Mouse (Mus musculus) right cerebral cortex, adult 18-20 months (tissue): ENCODE measurements at regions not wholly inside any gene's neighbourhood (a gene's known extent, or its start where the extent isn't known, plus 50 kb on each side); places are given as distances from the start of the nearest gene placed in this dataset.
"Not testable (repeated sequence)": the region's sequence is repeated elsewhere in the genome, so short reads cannot be mapped to it uniquely, and the experiment has no call there.

ENCODE experiments used
- DNase-seq: peaks from one replicate; pipeline ENCODE4 v3.0.0; 2022; ENCODE audit warnings: mixed read lengths

DNA sequence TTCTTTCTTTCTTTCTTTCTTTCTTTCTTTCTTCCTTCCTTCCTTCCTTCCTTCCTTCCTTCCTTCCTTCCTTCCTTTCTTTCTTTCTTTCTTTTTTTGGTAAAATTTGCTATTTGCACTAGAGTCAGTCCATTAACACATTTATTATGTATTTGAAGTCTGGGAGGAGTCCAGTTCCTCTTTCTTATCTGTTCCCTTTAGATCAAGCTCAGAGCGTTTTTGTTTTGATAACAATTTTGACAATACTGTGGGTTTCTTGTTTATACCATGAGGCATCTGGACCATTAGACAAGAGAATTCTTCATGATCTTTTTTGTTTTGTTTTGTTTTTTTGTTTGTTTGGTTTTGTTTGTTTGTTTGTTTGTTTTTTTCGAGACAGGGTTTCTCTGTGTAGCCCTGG lies 52.3 kb upstream of the Cttnbp2 start:
- DNase-seq: not testable (repeated sequence)

DNA sequence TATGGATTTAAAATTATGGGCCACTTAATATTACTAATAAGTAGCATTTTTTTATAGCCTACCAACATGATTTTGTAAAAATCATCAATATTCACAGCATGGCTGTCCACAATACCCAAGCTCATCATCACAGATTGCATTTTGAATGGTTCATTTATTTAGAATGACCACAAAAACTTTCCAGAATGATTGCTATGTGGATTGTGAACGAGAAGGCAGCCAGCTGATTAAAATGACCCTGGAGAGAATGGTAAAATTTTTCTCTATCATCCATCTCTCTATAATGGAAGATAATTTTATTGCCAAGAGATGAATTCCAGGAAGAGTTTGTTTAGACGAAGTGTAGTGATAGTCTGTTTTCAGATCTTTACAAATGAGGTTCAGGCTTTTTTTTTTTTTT lies 54.6 kb upstream of the Cttnbp2 start:
- DNase-seq: no peak

DNA sequence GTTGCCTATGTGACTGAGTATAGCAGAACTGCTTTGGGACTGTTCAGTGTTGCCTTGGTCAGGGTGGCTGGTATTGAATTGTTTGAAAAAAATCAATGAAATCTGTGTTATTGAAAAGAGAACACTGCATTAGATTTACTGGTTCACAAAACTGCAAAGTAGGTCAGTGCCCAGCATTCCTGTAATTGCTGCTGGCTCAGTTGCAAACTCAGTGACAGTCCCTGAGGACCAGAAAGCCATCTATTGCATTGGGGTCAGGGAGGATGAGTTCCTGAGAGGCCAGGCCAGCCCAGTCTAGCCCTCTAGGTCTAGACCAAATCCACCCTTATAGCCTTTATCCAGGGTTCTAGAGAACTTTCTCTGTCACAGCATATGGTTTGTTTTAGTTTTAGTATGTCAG lies 63.9 kb upstream of the Cttnbp2 start:
- no peak for DNase-seq

DNA sequence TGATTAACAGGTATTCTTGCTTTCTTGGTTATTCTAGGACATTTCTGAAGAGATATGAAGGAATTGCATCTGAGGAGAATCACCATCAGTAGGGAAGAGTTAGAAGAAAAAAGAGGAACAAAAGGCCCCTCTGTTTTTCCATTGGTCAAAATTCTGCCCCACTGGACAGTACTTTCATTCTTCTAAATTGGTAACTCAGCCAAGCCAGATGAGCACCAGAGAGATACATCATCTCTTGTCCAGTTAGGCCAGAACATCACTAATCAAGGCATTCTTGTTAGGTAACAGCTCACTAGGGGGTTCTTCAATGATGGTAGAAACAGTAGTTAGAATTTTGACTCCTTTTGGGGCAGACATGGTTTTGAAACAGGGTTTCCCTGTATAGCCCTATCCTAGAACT lies 74.8 kb upstream of the Cttnbp2 start:
- no peak for DNase-seq

DNA sequence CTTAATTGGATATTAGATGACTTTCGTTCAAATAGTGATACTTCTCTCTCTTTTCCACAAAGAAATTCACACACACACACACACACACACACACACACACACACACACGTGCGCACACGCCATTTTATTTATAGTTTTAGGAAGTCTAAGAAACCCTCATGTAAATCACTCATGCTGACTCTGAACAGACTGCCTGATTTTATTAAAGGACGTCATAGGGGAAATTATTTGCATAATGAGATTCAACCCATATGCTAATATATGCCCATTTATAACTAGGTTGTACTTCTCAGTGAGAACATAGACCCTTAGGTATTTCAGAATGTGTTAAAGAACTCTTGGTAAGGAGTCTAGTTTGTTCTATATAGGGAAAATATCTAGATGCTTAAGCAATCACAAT lies 82.0 kb upstream of the Cttnbp2 start:
- no peak for DNase-seq

DNA sequence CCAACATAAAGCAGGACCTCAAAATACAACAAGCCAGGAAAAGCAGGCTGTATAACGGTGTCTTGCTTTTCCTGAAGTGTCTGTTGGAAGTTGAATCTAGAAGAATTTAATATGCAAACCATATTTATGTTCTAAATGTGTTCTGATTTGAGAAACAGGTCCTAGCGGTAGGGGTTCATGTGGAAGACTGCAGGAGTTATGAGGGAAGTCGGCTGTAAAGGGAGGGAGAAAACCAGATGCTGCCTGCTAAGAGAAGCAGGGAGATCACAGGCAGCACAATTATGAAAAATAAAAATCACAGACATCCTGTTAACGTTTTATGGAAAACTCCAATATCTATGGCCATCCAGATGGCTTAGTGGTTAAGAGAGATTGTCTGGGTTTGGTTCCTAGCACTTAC lies 85.0 kb upstream of the Cttnbp2 start:
- no peak for DNase-seq

DNA sequence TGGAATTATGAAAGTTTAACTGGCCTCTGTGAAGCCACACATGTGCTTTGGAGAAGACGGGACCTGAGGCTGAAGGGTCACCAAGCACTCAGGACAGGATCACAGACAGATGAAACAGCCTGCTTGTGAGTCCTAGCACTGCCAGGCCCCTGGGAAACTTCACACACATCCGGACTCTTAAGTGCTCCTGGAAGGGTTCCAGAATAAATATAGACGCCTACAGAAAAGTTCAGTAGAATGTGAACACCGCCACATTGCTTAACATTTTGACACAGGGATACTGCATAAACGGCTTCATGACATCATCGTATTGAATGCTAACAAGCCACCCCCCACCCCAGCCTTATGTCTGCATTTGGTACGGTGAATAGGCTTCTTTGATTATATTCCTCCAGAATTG lies 87.3 kb upstream of the Cttnbp2 start:
- DNase-seq: no peak

DNA sequence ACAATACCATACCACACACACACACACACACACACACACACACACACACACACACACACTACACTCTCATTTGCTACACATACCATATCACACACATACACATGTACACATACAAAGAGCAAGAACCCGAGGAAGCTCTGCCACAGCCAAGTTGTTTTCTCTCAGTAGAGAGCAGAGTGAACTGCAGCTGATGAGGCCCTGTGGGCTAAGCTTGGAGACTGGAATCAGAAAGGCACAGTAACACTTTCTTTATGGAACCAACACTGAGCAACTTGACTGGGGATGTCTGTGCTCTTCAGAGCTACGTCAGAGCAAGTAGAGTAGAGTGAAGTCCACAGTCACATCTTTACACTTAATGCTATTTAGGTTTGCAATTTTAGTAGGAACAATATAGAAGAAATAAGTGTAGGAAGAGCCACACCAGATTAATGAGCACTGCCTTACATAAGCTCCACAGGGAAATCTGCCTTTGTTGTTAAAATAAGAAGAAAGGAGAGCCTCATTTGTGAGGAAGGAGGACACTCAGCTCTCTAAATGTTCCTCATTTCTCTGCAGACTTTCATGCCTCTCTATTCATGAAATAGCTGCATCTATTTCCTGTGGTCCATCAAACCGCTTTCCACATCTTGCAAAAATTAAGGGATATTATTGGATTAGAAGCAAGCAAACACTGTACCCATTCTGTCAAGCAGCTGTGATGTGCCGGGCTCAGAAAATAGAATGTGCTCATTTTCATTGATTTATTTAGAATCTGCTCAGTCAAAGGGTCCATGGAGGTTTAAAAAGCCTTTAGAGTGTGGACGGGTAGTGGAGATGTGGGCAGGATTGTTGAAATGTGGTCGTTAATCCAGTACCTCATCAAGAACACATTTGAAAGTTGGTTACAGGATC lies 107.0 kb upstream of the Cttnbp2 start:
- DNase-seq: peak; percentile 21

DNA sequence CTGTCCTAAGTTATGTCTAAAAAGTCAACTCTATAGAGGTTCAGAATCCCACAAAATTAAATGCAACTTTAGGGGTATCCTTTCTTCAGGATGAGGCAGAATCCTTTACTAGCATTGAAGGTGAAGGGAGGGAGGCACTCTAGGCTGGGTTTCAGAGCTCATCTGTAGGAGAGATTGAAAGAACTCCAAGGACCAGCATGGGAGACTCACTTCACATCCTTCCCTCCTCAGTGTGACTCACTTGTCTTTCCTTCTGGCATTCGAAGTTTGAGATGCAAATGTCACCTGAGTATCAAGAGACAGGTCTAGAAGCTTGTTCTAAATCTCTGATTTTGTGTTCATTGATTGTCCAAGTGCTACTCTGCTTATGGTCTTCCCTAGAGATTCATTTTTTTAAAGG lies 113.9 kb upstream of the Cttnbp2 start:
- DNase-seq: peak; percentile 53

DNA sequence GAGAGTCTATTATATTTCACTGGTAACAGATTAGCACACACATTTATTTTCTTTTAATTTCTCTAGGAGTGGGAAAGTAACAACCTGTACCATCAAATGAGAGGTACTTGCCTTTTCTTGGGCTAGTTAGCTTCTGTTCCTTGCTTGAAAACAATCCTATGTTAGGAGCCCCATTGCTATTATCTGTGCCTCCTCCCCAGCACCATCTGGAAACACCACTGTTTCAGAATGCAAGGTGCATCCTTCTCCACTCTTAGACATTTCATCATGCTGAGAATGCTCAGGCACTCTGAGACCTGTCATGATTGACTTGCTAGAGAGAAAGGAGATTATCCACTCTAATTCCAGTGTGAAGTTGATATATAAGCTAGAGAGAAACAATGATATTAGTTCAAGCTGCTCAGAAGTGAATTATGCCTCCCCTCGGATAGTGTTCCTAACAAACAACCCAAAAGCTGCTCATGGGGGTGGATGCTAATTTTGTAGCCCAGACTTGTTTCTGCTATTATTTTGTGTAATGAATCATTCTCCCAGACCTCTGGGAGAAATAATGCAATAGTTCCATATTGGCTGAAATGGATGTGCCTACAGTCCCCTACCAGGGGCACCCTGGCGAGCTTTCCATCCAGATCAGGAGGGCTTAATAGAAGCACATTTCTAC lies 119.0 kb upstream of the Cttnbp2 start:
- DNase-seq: peak; percentile 32

DNA sequence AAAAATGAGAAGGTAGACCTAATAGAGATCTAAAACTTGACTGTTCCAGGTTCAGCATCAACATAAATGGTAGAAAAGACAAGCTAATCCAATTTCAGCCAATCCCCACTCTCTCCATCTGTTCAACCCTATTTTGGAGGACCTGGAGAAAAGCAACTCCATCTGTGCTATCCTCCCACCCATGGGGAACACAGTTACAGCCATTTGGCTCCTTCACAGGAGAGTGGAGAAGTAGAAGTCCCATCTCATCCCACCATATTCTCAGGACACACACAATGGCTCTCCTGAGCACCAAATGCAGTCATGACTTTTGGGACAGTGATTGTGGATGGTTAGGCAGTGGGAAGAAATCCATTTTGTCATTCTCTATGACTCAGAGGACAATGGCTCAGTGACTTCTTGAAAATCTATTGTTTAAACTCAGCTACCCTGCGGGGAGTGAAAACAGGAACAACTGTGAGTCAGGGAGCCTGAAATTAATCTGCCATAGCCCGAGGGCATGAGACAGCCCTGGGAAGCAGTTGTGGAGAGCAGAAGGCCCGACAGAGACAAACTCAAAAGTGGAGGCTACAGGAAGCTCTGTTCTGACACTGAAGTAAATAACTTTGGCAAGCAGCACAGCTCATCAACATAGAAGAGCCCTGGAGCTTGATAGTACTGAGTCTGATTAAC lies 125.2 kb upstream of the Cttnbp2 start:
- DNase-seq: peak; percentile 68

DNA sequence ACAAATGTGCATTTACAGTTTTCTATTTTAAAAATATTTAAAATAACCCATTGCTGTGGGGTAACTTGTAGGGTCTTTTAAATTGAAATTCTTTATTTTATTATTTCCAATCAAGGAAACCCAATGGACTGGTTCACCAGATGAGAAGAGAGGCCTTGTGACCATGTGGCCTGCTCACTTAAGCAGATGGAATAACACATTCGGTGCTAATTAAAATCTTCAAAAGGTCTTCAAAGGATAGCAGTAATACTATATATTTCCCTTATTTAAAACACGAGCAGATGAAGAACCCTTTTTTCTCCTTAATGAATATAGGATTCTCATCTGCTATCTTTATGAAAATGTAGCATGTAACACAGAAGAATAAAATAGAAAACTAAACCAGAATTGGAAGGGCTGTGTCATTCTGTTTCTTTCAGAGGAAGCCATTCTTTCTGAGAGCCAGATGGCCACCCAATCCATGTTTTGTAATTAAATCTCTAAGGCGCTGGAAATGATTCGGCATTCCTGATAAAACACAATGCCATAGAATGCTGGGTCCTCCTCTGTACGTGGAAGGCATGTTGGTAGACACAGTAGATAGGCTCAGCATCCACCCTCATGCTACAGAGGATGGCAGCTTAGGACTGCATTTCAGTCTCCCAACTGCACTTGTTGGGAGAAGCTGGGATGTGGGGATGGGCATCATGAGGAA lies 134.4 kb upstream of the Cttnbp2 start:
- DNase-seq: peak; percentile 25

DNA sequence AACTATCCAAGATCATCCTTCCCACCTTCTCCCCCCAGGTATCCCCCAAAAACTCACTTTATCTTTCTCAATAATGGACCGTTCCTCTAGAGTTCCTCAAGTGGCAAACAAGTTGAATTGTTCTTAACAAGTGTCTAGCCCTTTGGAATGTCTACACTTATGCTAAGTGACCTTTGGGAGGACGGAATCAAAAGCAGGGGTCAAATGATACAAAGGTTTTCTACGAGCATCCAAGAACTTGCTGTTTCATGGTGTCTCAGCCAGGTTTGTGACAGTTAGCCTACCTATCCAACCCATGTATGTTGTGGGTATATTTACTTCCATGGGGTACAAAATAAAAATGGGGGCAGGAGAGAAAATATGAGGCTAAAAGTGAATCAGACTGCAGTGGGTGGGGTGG lies 136.7 kb upstream of the Cttnbp2 start:
- DNase-seq: no peak

DNA sequence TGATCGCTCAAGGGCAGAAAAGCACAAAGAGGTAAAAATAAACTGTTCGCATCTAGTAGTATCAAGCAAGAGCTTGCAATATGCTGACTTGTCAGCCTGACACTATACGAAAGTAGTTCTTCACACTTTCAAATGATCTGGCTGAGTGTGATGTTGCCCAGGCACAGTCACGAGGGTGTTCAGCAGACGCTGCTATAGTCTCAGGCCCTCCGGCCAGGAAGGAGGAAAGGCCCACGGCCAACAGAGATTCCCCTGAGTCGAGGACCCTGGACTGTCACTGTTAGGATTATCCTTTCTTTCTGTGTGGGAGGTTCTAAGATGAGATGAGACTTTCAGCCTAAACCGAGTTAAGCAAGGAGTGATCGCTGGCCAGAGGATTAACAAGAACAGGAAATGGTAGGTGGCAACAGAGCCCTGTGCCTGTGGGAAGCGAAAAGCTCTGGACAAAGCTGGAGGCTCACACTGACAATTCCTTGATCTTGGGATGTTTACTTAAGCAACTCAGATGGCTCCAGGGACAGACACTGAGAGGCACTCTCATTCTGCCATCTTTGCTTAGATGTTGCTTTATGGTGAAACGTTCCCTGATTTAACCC lies 137.5 kb upstream of the Cttnbp2 start:
- DNase-seq: peak; percentile 63

DNA sequence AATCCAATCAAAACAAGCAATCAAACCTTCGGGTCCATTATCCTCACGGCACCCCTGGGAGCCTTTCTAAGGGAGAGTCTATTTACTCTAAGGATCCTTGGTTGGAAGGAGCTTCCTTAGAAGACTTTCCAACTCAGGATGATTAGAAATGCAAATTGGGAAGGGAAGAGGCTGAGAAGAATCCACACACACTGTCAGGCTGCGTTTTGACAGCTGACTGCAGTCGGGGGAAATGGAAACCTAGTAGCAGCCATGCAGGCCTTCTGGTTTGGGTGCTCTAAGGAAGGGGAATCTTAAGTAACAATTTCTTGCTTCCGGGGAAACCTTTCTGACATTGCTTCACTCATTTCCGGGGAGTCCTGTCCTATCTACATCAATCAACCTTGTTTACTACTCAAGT lies 139.6 kb upstream of the Cttnbp2 start:
- DNase-seq: no peak

DNA sequence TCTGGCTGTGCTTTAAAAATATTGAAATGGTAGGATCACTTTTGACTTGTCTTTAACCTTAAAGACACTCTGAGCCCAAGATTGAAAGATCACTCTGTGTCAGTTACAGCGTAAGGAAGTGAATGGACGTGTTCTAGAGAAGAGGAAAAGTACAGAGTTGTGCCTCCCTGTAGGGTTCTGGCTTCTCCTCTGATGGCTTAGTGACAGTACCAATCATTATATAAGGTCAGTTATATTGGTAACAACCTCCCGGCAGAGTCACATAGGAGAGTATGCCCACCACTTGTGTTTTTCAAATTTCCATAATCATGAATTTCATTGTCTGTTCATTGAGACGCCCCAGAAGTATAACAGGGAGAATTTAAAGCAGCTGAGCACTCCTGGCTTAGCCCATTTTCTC lies 141.6 kb upstream of the Cttnbp2 start:
- no peak for DNase-seq

DNA sequence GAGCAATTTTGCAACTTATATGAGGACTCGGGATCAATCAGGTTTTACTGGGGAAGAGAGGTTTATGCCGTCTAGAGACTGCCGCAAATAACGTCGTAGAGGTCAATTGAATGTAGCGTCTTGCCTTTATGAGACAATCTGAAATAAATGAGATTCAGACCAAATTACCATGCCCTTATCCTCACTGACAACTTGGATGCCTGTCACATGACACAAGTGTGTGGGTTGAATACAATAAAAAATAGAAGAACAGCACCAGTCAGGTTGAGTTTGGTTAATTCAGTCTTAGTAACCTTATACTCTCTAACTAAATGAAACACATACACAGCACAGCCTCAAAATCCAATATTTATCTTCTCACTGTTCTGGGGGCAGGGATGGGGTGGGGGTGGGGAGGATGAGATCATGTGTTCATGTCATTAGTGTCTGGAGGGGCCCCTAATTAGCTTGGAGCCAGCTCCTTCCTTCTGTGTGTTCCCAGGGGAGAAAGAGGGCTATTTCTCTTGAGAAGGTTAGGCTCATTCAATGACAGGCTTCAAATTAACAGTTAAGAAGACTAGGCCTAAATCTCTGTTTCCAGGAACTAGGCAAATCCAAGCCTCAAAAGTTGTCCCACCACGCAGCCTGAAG lies 142.2 kb upstream of the Cttnbp2 start:
- no peak for DNase-seq

DNA sequence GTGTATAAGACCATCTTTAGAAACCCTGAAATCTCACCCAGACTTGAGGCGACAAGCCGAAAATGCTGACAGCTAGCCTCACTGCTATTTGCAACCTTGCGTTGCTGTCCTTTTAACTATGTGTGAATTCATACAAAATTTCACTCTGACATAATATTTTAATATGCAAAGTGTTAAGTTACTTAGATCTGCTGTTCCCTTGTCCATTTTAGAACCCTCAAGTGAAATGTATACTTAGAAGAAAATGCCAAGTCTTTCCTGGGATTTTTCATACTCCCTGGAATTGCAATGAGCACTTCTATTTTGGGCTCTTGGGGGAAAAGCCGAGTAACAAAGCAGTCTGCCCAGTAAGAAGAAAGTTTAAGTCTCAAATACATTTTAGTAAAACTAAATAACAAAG lies 150.0 kb upstream of the Cttnbp2 start:
- peak; percentile 16 for DNase-seq

DNA sequence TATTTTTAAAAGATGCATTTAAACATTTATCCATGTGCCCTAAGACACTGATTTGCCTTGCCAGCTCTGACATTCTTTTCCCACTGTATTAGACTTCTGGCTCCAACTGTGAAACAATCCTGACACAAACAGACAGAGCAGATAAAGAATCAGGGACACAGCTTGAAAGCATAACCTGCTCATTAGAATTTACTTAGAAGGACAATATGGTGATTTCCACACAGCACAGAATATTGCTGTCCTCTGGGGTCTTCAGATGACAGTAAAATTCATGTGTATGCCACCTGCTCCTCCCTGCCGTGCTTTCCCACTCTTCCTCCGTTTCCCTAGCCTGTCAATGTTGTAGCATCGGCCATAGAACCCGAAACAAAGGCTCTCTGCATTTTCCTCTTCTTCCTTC lies 151.3 kb upstream of the Cttnbp2 start:
- no peak for DNase-seq

DNA sequence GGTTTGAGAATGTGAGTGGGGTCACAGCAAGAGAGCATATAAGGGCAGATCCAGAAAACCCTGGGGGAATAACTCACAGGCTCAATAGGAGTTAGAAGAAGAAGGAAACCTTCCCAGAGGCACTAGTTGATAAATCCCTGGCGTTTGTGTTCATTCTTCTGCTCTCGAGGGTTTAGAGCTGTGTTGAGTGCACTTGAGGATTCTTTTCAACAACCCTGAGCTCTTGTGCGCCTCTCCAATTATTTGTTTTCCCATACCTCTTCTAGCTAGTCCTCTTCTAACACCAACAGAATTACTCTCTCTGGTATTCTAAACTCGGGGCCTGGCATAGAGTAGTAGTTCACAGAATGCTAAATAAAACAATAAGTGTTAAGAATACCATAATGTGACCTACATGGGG lies 151.9 kb upstream of the Cttnbp2 start:
- DNase-seq: no peak

DNA sequence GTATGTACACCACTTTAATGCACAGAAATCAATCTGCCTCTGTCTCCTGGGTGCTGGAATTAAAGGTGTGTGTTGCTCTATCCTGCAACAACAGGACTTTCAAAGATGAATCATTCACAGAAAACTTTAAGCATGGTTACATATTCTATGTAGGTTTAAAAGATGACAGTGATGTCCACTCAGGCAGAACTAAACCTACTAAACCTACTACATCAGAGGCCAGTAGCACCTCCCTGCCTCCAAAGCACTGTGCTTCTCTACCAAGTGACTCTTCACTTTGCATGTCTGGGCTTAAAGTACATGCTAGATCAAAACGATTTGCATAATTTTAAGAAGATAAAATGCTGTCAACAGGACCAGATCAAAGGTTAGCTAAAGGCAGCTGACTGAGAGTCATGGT lies 156.0 kb upstream of the Cttnbp2 start:
- DNase-seq: no peak

DNA sequence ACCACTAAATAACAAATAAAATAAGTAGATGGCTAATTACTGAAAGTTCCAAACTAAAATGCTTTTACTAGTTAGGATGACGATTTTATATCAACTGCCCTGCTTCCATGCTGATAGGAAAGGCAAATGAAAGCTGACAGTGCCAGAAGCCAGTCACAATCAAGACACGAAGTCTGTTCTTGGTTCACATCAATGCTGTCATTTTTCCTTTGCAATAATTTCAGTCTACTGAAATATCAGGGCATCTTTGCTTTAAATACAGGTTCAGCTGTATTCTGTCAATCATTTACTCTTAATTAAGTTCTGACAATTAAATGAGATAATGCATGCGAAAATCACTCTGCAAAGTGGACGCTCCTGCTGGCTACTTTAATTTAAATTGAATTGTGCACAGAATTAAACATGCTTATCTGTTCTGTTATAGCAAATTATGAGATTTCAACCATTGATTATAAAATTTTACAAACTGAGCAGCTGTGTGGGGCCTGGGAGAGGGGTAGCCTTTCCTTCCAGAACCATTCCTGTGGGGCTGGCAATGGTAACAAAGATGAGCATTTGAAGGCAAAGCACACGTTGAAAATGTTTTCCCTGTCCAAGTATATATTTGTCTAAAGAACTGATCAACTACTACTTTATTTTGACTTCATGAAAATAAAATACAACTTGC lies 160.1 kb upstream of the Cttnbp2 start:
- no peak for DNase-seq
